Mouse (Mus musculus) macrophage (primary cell): ENCODE data around the gene Fgf11. TPM values are rescaled to one million over a fixed set of nuclear protein-coding genes. Genes with fewer than 3 reads are reported as not detected.

Source experiments
- H3K27ac ChIP-seq: fragments of 350-480 bp; formaldehyde crosslinking; 2 replicates; pipeline ENCODE4 v1.9.0; 2021
- H3K36me3 ChIP-seq: fragments of 350-480 bp; formaldehyde crosslinking; 2 replicates; pipeline ENCODE4 v1.9.0; 2021; ENCODE audit errors: inconsistent target
- H3K4me3 ChIP-seq: fragments of 350-480 bp; formaldehyde crosslinking; 2 replicates; pipeline ENCODE4 v1.9.0; 2021; ENCODE audit errors: inconsistent target
- H3K79me2 ChIP-seq: fragments of 350-480 bp; formaldehyde crosslinking; 2 replicates; pipeline ENCODE4 v1.9.0; 2021; ENCODE audit errors: inconsistent target
- WGBS: methylation state at CpG from one replicate; pipeline ENCODE4 v1.1.7; 2026; ENCODE audit warnings: inconsistent platforms; ENCODE audit not compliant: missing documents; 5-methylcytosine and 5-hydroxymethylcytosine counted together
- polyA plus RNA-seq: library from polyadenylated mRNA; stranded (reverse); fragments of 250-400 nt; gene quantifications from 3 replicates; pipeline ENCODE4 v1.2.4, GENCODE M21; 2018; ENCODE audit warnings: inconsistent platforms

Fgf11 gene
- polyA plus RNA-seq, 1 experiment from 2014 or later, result 2.7 TPM

DNA sequence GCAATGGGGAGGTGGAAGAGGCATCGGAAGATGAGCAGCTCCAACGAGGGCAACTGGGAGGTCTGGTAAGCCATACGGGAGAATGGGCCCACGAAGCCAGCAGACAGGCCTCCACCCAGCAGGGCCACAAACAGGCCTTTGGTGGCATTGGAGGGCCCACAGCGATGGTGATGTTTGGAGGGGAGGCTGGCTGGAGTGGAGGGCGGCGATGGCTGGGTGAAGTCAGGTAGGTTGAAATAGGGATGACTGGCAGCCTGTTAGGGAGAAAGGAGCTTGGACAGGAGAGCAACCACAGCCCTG lies 40.8 kb downstream of the Fgf11 start:
- WGBS, result 100% methylated on average over 6 of the region's 7 CpGs
- H3K4me3 ChIP-seq, result no peak overlapping the region
- peaks cover 20% of the 10 kb centered on the region for H3K79me2 ChIP-seq
- H3K36me3 ChIP-seq, result no peaks in the 10 kb centered on the region
- no peak overlapping the region for H3K27ac ChIP-seq

DNA sequence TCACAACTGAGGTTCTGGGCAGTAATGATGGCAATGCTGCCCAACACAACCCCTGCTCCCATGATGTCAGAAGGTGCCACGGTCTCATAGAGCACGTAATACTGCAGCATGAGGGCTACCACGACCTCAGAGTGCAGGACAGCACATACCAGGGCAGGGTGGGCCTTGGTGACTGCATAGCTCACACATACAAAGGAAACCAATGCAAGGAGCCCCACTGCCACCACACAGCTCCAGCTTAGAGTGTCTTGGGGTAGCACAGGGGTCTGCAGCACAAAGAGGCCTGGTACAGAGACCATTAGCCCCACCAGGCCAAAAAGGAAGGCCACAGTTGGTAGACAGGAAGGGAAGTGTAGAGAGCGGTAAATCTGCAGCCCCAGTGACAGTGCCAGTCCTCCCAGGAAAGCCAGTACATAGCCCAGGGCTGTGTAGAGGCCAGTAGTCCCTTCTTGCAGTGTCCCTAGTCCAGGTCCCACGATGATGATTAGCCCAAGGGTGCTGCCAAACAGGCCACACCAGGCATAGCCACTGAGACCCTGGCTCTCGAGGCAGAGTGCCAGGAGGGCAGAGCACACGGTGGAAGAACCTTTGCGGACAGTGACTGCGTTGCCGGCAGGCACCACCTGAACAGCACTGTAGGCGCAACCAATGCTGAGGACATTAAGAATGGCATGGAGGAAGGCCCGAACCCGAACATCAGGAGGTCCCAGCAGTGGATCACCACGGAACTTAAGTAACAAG lies 41.3 kb downstream of the Fgf11 start:
- no peak overlapping the region for H3K4me3 ChIP-seq
- H3K36me3 ChIP-seq, result no peaks in the 10 kb centered on the region
- 73% methylated on average over 10 of the region's 14 CpGs for WGBS
- peaks cover 25% of the 10 kb centered on the region for H3K79me2 ChIP-seq
- no peak overlapping the region for H3K27ac ChIP-seq

DNA sequence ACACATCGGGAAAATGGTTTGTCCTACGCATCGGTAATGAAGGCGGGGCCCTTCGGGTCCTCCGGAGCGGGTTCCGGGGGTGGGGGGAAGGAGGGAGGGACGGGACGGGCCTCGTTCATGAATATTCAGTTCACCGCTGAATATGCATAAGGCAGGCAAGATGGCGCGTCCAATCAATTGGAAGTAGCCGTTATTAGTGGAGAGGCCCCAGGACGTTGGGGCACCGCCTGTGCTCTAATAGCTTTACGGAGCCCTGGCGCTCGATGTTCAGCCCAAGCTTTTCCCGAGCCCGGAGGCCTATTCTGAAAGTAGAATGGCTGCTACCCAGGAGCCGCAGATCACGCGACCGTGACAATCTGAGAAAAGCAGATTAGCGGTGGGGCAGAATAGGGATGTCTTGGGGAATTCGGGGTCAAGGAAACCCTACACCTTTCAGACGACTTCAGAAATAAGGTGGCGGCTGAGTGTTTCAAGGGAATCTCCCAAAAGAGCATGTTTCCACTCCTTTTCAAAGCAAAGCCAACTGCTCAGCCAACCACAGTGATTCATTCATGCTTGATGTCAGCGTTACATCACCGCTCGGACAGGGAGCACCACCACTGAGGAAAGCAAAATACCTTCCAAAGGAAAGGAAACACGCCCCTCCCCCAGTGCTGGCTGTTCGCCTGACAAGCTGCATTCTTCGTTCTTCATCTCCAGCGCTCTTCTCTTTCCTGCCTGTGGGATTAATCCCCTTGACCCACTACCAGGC lies 42.5 kb downstream of the Fgf11 start:
- 2% methylated on average over 37 of the region's 37 CpGs for WGBS
- peak overlapping the region; percentile 53 for H3K4me3 ChIP-seq
- peak overlapping the region; percentile 95 for H3K27ac ChIP-seq
- peaks cover 37% of the 10 kb centered on the region for H3K79me2 ChIP-seq
- no peaks in the 10 kb centered on the region for H3K36me3 ChIP-seq

DNA sequence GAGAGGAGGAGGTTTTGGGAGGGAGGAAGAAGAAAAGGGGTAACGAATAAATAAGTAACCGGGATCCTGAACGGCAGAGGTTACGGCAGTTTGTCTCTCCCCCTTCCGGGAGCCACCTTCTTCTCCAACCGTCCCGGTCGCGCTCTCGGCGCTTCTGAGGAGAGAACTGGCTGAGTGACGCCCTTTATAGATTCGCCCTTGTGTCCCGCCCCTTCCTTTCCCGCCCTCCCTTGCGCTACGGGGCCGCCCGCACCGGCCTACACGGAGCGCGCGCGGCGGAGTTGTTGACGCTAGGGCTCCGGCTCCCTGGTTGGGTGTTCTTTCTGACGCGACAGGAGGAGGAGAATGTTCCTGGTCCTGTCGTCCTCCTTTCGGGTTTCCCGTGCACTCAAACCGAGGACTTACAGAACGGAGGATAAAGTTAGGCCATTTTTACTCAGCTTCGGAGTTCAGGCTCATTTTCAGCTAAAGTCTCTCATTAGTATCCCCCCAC lies 43.1 kb downstream of the Fgf11 start, which contains the start of gene Polr2a:
Gene Polr2a (minus strand): TSS at position 160 of the 493 bp plus-strand sequence.
- Histone ChIP-seq H3K27ac (peak within 1 kb of the TSS; percentile 95), H3K36me3 (no peaks in the 10 kb centered on the region), H3K79me2 (peaks cover 43% of the 10 kb centered on the region), H3K4me3 (peak within 1 kb of the TSS; percentile 53)
- under 1% methylated on average over 34 of the region's 36 CpGs for WGBS

DNA sequence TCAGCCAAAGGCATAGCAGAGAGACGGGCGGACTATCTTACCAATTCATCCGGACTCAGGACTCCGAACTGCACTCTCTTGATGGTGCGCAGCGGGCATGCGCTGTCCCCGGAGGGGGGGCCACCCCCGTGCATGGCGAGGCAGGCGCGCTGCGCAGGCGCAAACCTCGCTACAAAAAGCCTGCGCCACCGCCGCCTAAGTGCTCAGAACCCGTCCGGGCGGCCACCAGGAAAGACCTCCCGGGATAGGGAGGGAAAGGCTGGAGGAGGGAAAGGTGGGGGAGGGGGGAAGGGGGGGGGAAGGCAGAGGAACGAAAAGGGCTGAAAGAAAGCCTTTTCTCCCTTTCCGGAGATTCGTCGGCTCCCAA lies 43.6 kb downstream of the Fgf11 start:
- peaks cover 48% of the 10 kb centered on the region for H3K79me2 ChIP-seq
- H3K27ac ChIP-seq, result peak overlapping the region; percentile 95
- no peaks in the 10 kb centered on the region for H3K36me3 ChIP-seq
- peak overlapping the region; percentile 53 for H3K4me3 ChIP-seq
- under 1% methylated on average over 17 of the region's 26 CpGs for WGBS

DNA sequence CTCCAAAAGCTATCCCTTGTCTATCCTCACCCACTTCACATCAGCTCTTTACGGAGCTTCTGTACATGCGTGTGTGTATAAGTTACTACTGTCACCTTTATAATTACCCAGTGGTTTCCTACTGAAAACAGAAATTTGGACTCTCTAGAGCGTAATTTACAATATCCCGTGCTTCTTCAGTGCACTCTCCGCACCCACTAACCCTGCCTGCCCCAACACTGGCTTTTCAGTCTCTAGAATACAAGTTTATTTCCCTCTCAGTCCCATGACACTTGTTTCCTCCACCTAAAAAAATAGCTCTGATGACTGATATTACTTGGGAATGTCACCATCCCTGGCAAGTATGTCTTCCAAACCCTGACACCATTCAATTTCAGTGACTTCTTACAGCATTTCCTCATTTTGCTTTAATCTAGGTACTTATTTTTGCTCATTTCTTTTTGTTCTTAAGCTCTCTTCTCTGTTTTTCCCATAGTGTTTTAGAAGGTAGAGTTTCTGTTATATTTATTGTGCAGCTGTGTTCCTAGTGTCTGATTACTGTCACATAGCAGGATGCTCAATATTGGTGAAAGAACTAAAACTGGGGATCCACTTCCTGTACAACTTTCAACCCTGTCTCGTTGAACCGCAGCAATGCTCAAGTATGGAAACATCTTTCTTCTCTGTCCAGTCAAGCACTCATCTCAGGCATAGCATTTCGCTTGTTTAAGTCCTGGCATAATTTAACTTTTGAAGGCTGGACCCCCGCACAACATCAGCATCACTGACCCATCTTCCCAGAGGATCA lies 44.2 kb downstream of the Fgf11 start:
- Histone ChIP-seq H3K4me3 (peak overlapping the region; percentile 53), H3K36me3 (no peaks in the 10 kb centered on the region), H3K79me2 (peaks cover 54% of the 10 kb centered on the region), H3K27ac (peak overlapping the region; percentile 95)
- 42% methylated on average over 9 of the region's 9 CpGs for WGBS

DNA sequence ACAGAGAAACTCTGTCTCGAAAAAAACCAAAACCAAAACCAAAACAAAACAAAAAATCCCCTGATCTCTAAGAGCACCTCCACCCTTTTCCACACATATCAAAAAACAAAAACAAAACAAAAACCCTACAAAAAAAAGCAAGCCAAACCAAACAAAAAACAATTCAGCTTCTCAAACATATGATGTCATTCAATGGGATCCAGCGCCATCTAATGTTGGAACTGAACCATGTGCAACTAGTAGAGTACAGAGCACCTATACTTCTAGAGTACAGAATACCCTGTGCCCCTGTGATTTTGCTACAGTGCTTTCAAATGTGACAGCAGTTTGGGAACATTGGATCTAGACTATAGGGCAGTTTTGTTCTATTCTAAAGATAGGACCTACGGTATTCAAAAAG lies 47.0 kb downstream of the Fgf11 start:
- no peaks in the 10 kb centered on the region for H3K36me3 ChIP-seq
- 27% methylated on average over 3 of the region's 3 CpGs for WGBS
- no peak overlapping the region for H3K4me3 ChIP-seq
- 0 out of 2 replicates have a peak overlapping the region, but pooled peaks have one; percentile 17 for H3K27ac ChIP-seq
- H3K79me2 ChIP-seq, result peaks cover 82% of the 10 kb centered on the region

DNA sequence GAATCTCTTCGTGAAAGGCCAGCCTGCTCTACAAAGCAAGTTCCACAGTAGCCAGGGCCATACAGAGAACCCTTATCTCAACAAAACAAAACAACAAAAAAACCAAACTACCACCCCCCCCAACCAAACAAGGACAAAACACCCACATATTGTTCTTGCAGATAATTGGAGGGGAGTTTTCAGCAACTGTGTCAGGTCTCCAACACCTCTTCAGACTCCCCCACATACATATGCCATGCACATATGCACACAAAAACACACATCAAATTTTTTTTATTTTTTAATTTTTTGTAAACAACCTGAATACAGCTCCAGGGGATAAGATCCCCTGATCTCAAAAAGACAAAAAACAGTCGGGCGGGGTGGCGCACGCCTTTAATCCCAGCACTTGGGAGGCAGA lies 47.4 kb downstream of the Fgf11 start:
- Histone ChIP-seq H3K79me2 (peaks cover 86% of the 10 kb centered on the region), H3K36me3 (no peaks in the 10 kb centered on the region), H3K4me3 (no peak overlapping the region), H3K27ac (peak overlapping the region; percentile 17; the same call in 1 of the 2 replicates)
- WGBS, result 67% methylated on average over 1 of the region's 5 CpGs

DNA sequence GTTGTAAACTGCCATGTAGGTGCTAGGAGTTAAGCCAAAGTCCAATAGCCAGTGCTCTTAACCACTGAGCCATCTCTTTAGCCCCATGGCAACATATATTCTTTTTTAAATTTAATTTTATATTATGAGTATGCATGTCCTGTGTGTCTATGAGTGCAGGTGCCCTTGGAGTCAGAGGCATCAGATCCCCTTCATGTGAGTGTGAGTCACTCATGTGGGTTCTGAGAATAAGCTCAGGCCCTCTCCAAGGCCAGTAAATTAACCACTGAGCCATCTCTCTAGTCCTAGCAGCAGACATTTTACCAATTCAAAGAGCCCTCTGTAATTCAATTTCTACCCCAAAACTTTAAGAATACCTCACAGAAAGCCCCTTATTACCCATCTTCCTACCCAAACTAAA lies 49.0 kb downstream of the Fgf11 start:
- Histone ChIP-seq H3K36me3 (peaks cover 5% of the 10 kb centered on the region; the same call in 1 of the 2 replicates), H3K4me3 (no peak overlapping the region), H3K79me2 (peaks cover 99% of the 10 kb centered on the region), H3K27ac (peak overlapping the region; percentile 73)

DNA sequence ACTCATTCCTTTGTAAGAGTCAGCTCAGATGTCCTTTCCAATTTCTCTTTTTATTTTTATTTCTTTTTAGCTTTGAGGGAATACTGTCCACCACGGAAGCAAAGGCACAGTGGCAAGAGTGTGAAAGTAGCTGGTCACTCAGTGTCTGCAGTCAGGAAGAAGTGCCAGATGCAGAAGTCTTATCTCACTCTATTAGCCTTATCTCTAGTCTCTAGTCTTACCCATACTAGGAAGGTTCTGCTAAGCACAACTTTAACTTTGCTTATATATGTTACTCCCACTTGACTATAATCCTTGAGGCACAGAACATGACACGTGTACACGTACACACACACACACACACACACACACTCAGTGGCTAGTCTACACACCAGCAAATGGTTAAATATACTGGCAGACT lies 50.0 kb downstream of the Fgf11 start:
- peak overlapping the region; percentile 73 for H3K27ac ChIP-seq
- peaks cover 89% of the 10 kb centered on the region for H3K79me2 ChIP-seq
- peaks cover 13% of the 10 kb centered on the region for H3K36me3 ChIP-seq
- H3K4me3 ChIP-seq, result no peak overlapping the region
- WGBS, result 66% methylated on average over 3 of the region's 3 CpGs

Other genes with a start within 250 kb of the Fgf11 start
- 0.06 TPM in 1 of 3 replicates, not detected in the others for gene Efnb3, start 241.7 kb downstream of the Fgf11 start, polyA plus RNA-seq
- 4.4 to 5.0 TPM (median 5.0 TPM) in 3 replicates for gene Wrap53, start 221.6 kb downstream of the Fgf11 start, polyA plus RNA-seq
- gene Trp53, start 221.5 kb downstream of the Fgf11 start, polyA plus RNA-seq, result 32.6 to 59.9 TPM (median 52.5 TPM) in 3 replicates
- gene Atp1b2, start 195.9 kb downstream of the Fgf11 start, polyA plus RNA-seq, result not detected in 3 replicates
- not detected in 3 replicates for gene Shbg, start 184.0 kb downstream of the Fgf11 start, polyA plus RNA-seq
- 1.6 to 2.2 TPM (median 1.6 TPM) in 3 replicates for gene Sat2, start 179.8 kb downstream of the Fgf11 start, polyA plus RNA-seq
- 36.0 to 36.7 TPM (median 36.3 TPM) in 3 replicates for gene Fxr2, start 168.9 kb downstream of the Fgf11 start, polyA plus RNA-seq
- 0.46 TPM in 1 of 3 replicates, not detected in the others for gene Sox15, start 146.5 kb downstream of the Fgf11 start, polyA plus RNA-seq
- gene Mpdu1, start 139.2 kb downstream of the Fgf11 start, polyA plus RNA-seq, result 81.7 to 90.9 TPM (median 89.2 TPM) in 3 replicates
- 3,562 to 8,261 TPM (median 3,776 TPM) in 3 replicates for gene Cd68, start 135.7 kb downstream of the Fgf11 start, polyA plus RNA-seq
- gene Eif4a1, start 129.4 kb downstream of the Fgf11 start, polyA plus RNA-seq, result 683 to 1,306 TPM (median 693 TPM) in 3 replicates
- 57.8 to 99.6 TPM (median 77.5 TPM) in 3 replicates for gene Senp3, start 119.8 kb downstream of the Fgf11 start, polyA plus RNA-seq
- 16.4 to 43.4 TPM (median 40.3 TPM) in 3 replicates for gene Tnfsf13, start 116.1 kb downstream of the Fgf11 start, polyA plus RNA-seq
- gene Tnfsf12, start 106.0 kb downstream of the Fgf11 start, polyA plus RNA-seq, result 89.2 to 140 TPM (median 130 TPM) in 3 replicates
- 25.2 to 36.9 TPM (median 25.5 TPM) in 3 replicates for gene Tnfsfm13, start 105.8 kb downstream of the Fgf11 start, polyA plus RNA-seq
- gene Polr2a, start 43.2 kb downstream of the Fgf11 start, polyA plus RNA-seq, result 63.4 to 133 TPM (median 79.6 TPM) in 3 replicates
- not detected in 3 replicates for gene Slc35g3, start 39.9 kb downstream of the Fgf11 start, polyA plus RNA-seq
- 11.6 to 17.8 TPM (median 12.0 TPM) in 3 replicates for gene Zbtb4, start 35.9 kb downstream of the Fgf11 start, polyA plus RNA-seq
- not detected in 3 replicates for gene Chrnb1, start 5.9 kb downstream of the Fgf11 start, polyA plus RNA-seq
- not detected in 3 replicates for gene Tmem102, start 3.8 kb upstream of the Fgf11 start, polyA plus RNA-seq
- not detected in 3 replicates for gene Gm39566, start 13.4 kb upstream of the Fgf11 start, polyA plus RNA-seq
- gene Spem2, start 16.6 kb upstream of the Fgf11 start, polyA plus RNA-seq, result not detected in 3 replicates
- gene Spem1, start 20.3 kb upstream of the Fgf11 start, polyA plus RNA-seq, result not detected in 3 replicates
- gene Nlgn2, start 35.9 kb upstream of the Fgf11 start, polyA plus RNA-seq, result 0.80 to 2.1 TPM (median 1.0 TPM) in 3 replicates
- 71.2 to 302 TPM (median 269 TPM) in 3 replicates for gene Tmem256, start 36.7 kb upstream of the Fgf11 start, polyA plus RNA-seq
- 23.8 to 38.1 TPM (median 36.6 TPM) in 3 replicates for gene Plscr3, start 44.5 kb upstream of the Fgf11 start, polyA plus RNA-seq
- not detected in 3 replicates for gene Tnk1, start 56.9 kb upstream of the Fgf11 start, polyA plus RNA-seq
- not detected in 3 replicates for gene Tmem95, start 76.2 kb upstream of the Fgf11 start, polyA plus RNA-seq
- 4.3 to 5.6 TPM (median 5.5 TPM) in 3 replicates for gene Kctd11, start 79.5 kb upstream of the Fgf11 start, polyA plus RNA-seq
- 0.54 to 0.68 TPM (median 0.62 TPM) in 3 replicates for gene Acap1, start 93.7 kb upstream of the Fgf11 start, polyA plus RNA-seq
- not detected in 3 replicates for gene 2810408A11Rik, start 99.1 kb upstream of the Fgf11 start, polyA plus RNA-seq
- 14.9 to 19.2 TPM (median 15.6 TPM) in 3 replicates for gene Neurl4, start 99.2 kb upstream of the Fgf11 start, polyA plus RNA-seq
- 48.3 to 74.1 TPM (median 49.3 TPM) in 3 replicates for gene Gps2, start 112.0 kb upstream of the Fgf11 start, polyA plus RNA-seq
- 339 to 874 TPM (median 348 TPM) in 3 replicates for gene Eif5a, start 120.1 kb upstream of the Fgf11 start, polyA plus RNA-seq
- not detected in 3 replicates for gene Ybx2, start 133.9 kb upstream of the Fgf11 start, polyA plus RNA-seq
- gene Slc2a4, start 146.3 kb upstream of the Fgf11 start, polyA plus RNA-seq, result 0.13 to 0.50 TPM in 2 of 3 replicates, not detected in the other
- not detected in 3 replicates for gene Cldn7, start 162.9 kb upstream of the Fgf11 start, polyA plus RNA-seq
- 102 to 235 TPM (median 115 TPM) in 3 replicates for gene Ctdnep1, start 179.3 kb upstream of the Fgf11 start, polyA plus RNA-seq
- 29.9 to 51.5 TPM (median 43.1 TPM) in 3 replicates for gene Elp5, start 180.7 kb upstream of the Fgf11 start, polyA plus RNA-seq
- gene Gabarap, start 189.3 kb upstream of the Fgf11 start, polyA plus RNA-seq, result 791 to 1,264 TPM (median 1,032 TPM) in 3 replicates
- gene Phf23, start 193.9 kb upstream of the Fgf11 start, polyA plus RNA-seq, result 62.4 to 122 TPM (median 77.3 TPM) in 3 replicates
- gene Dvl2, start 198.7 kb upstream of the Fgf11 start, polyA plus RNA-seq, result 10.8 to 21.7 TPM (median 11.8 TPM) in 3 replicates
- 31.8 to 39.7 TPM (median 37.2 TPM) in 3 replicates for gene Acadvl, start 213.6 kb upstream of the Fgf11 start, polyA plus RNA-seq
- 4.4 to 6.6 TPM (median 4.6 TPM) in 3 replicates for gene Dlg4, start 215.1 kb upstream of the Fgf11 start, polyA plus RNA-seq